Mouse (Mus musculus): ENCODE measurements at regions not wholly inside any gene's neighbourhood (a gene's known extent, or its start where the extent isn't known, plus 50 kb on each side); places are given as distances from the start of the nearest gene placed in this dataset.

DNA sequence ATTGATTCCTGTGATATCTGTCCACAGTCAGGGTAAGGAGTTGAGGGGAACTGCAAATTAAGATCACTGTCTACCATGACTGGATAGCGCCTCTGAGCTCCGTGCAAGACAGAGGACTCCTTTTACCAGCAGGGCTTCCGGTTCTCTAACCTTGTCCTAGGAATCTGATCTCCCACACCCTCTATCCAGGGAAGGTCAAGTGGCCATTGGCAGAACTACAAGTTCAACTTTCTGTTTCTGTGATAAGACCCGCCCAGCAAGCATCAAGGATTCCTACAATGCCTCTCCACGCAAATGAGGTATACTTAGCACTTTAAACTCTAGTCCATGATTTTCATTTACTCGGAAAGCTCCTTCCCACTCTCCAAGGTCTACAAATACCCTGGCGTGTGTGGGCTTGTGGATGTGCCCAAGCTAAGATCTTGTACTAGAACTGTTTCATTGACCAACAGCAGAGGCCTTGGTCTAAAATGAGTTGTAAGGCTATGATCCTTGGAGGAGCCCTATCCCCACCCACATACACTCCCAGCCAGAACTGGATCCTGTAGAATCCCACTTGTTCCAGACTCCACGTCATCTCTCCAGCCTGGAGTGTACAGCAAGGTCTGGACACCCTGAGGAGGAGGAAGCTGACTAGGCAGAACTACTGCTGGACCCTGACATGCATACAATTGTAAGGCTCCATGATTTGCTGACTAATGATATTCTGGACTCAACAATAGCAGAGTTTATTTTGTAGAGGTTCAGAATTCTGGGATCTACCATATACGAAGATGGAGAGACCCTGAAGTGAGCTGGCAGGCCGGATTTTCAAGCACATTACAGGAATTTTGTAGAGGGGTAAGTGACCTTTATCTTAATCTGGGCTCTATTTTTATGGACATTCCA lies 190.8 kb upstream of the Phyhipl start:
- TF ChIP-seq CTCF (IDR thresholded peaks at IDR 0.05; ENCODE audit: low read depth) (no peak), EP300 (IDR thresholded peaks at IDR 0.05; ENCODE audit: low read depth) (no peak)
